Mouse (Mus musculus) CH12.LX (cell line): ENCODE results near the gene Sox2.

Source experiments
- CHD2 ChIP-seq: IDR thresholded peaks from 2 replicates; pipeline ENCODE4 v1.6.1; 2011; ENCODE audit warnings: low read length, improper control_type of control experiment
- ETS1 ChIP-seq: conservative IDR thresholded peaks from 2 replicates; pipeline ENCODE4 v1.6.1; 2012; ENCODE audit warnings: low read depth, mild to moderate bottlenecking, inconsistent platforms, low read length, improper control_type of control experiment, moderate library complexity
- HCFC1 ChIP-seq: IDR thresholded peaks from 2 replicates; pipeline ENCODE4 v1.6.1; 2012; ENCODE audit warnings: low read depth, mild to moderate bottlenecking, inconsistent platforms, low read length, improper control_type of control experiment
- KAT2A ChIP-seq: IDR thresholded peaks from 2 replicates; pipeline ENCODE4 v1.6.1; 2012; ENCODE audit warnings: low read length, improper control_type of control experiment, inconsistent platforms; ENCODE audit not compliant: insufficient replicate concordance
- POLR2A ChIP-seq: IDR thresholded peaks from 2 replicates; pipeline ENCODE4 v1.6.1; 2011; ENCODE audit warnings: low read depth, mild to moderate bottlenecking, improper control_type of control experiment, low read length

GRCm38 (mm10) chr3:34647688-34648087 lies 2.5 kb upstream of the Sox2 start:
- TF ChIP-seq ETS1 (no peak), HCFC1 (no peak), CHD2 (no peak), KAT2A (no peak), POLR2A (no peak)
